7 mouse cellular contexts compared by ENCODE assay signal in genomic region chr10:67025573-67026236, GRCm38 (mm10).
A peak's percentile ranks its signal among the peaks of the same experiment; 100 is the strongest.
DNase-seq lines count a peak whose midpoint lies in the region; ATAC-seq and TF ChIP-seq lines count a peak whose summit lies in the region.

No protein-coding gene starts in this region.

- H3K27ac ChIP-seq in intestine, embryonic 14.5 days (ENCODE audit: low read depth), result peak overlapping the region; percentile 66
- H3K27ac ChIP-seq in stomach, postnatal 0 days (replicated peaks), result peak overlapping the region; percentile 63

- no peak overlapping the region for H3K4me3 ChIP-seq in intestine, embryonic 14.5 days (ENCODE audit: low read depth, low read length)
- no peak overlapping the region for H3K4me3 ChIP-seq in stomach, postnatal 0 days (ENCODE audit: low read depth, low read length)

- no peaks in the 10 kb centered on the region for H3K27me3 ChIP-seq in intestine, embryonic 14.5 days (replicated peaks; ENCODE audit: control insufficient read depth, insufficient read depth, low read length)
- no peaks in the 10 kb centered on the region for H3K27me3 ChIP-seq in stomach, postnatal 0 days (ENCODE audit: control insufficient read depth, insufficient read depth, low read length)

- 44% methylated on average over 10 of the region's 10 CpGs for whole genome bisulfite sequencing in intestine, embryonic 14.5 days
- 18% methylated on average over 10 of the region's 10 CpGs for WGBS in stomach, postnatal 0 days

- no peak overlapping the region for H3K4me2 ChIP-seq in intestine, embryonic 14.5 days (ENCODE audit: low read length)
- 0 out of 2 replicates have a peak overlapping the region, but pooled peaks have one; percentile 2 for H3K4me2 ChIP-seq in stomach, postnatal 0 days (replicated peaks; ENCODE audit: low read depth)

- no peak overlapping the region for H3K9ac ChIP-seq in intestine, embryonic 14.5 days (ENCODE audit: low read length)
- no peak overlapping the region for H3K9ac ChIP-seq in stomach, postnatal 0 days (ENCODE audit: low read length)

- DNase-seq in cerebellum, adult 9-10 months, result peak; percentile 92
- peak; percentile 74 for DNase-seq in gastrocnemius, postnatal 25 days
- peak; percentile 76 for DNase-seq in intestine, embryonic 14.5 days (ENCODE audit: low spot score)
- peak; percentile 76 for DNase-seq in left cerebral cortex, postnatal 4 days
- DNase-seq in stomach, postnatal 0 days (ENCODE audit: low spot score), result peak; percentile 74

- H3K4me1 ChIP-seq in intestine, embryonic 14.5 days (replicated peaks; ENCODE audit: control insufficient read depth, insufficient read depth, low read length), result peaks cover 11% of the 10 kb centered on the region
- H3K4me1 ChIP-seq in stomach, postnatal 0 days (replicated peaks; ENCODE audit: control insufficient read depth, insufficient read depth), result no peaks in the 10 kb centered on the region

- intact Hi-C loops in left cerebral cortex, postnatal 4 days (cut with DNase I), result no loop called here

- H3K36me3 ChIP-seq in intestine, embryonic 14.5 days (ENCODE audit: control insufficient read depth, insufficient read depth, low read length), result peaks cover 19% of the 10 kb centered on the region
- H3K36me3 ChIP-seq in stomach, postnatal 0 days (ENCODE audit: control insufficient read depth, insufficient read depth, low read length), result peaks cover 5% of the 10 kb centered on the region; the same call in 1 of the 2 replicates

- peak; percentile 52 for ATAC-seq in activated CD4-positive, CD25-positive, alpha-beta regulatory T cell, adult 4 months
- ATAC-seq in intestine, embryonic 14.5 days (replicated peaks; ENCODE audit: low FRiP score, low TSS enrichment, low read depth), result peak; percentile 57
- ATAC-seq in megakaryocyte-erythroid progenitor cell, adult 5-6 weeks (replicated peaks; ENCODE audit: low FRiP score, low TSS enrichment, poor library complexity, severe bottlenecking), result peak; percentile 57
- peak; percentile 93 for ATAC-seq in stomach, postnatal 0 days (ENCODE audit: low FRiP score, low TSS enrichment)

- peak; percentile 19; the same call in 1 of the 2 replicates for TF ChIP-seq CTCF in stomach, postnatal 0 days (IDR thresholded peaks at IDR 0.05; ENCODE audit: low read depth)

- H3K9me3 ChIP-seq in intestine, embryonic 14.5 days (ENCODE audit: control insufficient read depth, low read length), result no peaks in the 10 kb centered on the region
- no peaks in the 10 kb centered on the region for H3K9me3 ChIP-seq in stomach, postnatal 0 days (ENCODE audit: control insufficient read depth, low read length)

- peak; percentile 82 for TF ChIP-seq EP300 in stomach, postnatal 0 days (optimal IDR thresholded peaks at IDR 0.05)
